Mouse (Mus musculus) layer of hippocampus, adult 11-12 months (tissue): Measurements from ENCODE around the gene Kcns3.
A peak's percentile ranks its signal among the peaks of the same experiment; 100 is the strongest.

ENCODE experiments used
- DNase-seq: peaks from one replicate; pipeline ENCODE4 v3.0.0; 2022; ENCODE audit warnings: low spot score

The Kcns3 gene

DNA sequence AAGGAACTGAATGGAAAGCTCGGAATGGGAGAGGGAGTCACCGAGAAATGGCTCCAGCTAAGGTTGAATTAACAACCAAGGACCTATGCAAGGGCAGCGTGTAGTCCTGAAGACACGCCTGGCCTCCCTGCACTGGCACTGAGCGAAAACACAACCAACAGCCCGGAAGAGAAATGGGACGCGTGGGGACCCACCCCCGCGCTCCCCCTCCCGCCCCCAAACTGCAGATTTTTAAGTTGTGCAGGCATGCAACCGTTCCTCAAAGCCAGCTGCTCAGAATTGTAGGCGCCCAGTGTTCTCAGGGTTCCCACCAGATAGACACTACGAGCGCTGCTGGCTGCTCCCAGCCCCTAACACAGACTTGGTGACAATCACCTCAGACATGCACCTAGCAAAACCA, at the start of gene Kcns3:
TSS of gene Kcns3 (minus strand) at position 42 of the 400 bp plus-strand sequence.
- no peak for DNase-seq

DNA sequence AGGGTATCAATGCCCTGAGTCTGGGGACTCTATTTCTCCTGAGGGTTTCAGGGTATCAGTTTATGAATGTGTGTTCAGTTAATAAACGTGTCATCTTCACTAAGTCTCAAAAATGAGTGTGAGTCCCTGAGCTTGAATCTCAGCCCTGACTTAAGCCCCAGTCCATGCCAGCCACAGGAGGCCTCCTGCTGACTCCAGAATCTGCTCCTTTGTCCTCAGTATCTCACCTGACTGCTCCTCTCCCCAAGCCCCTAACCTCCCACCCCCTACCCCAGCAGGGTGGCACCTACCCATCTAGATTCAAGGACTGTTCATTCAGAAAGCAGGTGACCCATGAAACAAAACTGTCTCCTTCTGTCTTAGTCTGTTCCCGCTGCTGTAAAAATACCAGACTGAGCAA, 47.7 kb upstream of the Kcns3 start:
- no peak for DNase-seq

DNA sequence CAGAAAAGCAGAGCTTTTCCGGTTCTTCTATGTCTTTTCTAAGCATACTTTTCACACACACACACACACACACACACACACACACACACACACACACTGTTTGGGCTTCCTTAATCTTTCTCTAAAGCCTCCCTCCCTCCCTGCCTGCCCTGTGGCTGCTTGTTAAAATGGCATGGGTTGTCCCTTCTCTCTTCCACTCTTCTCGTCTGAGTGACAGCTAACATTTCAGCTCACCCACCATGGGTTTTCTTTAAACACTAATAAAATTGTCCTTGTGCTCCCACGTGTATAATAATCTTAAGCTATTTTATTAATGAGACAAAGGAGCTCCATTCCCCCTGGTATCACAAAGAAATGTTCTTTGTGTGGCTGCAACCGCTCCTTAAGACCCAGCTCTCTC, 47.2 kb upstream of the Kcns3 start:
- no peak for DNase-seq

DNA sequence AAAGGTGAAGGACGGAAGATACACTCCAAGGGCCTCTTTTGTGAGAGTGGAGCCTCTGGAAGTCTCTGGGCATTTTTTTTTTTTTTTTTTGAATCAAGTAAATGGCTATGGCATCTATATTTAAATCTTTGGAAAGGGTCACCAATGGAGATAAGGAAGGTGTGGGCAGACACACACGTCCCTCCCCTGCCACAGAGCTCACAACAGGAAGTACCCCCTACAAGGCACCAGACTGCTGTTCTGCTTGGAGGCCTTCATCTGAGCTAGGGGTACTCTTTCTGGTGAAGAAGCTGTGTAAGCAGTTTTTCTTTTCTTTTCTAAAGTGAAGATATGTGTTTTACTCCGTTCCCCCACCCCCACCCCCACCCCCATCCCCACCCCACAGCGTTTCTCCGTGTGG, 46.0 kb upstream of the Kcns3 start:
- DNase-seq, result no peak

DNA sequence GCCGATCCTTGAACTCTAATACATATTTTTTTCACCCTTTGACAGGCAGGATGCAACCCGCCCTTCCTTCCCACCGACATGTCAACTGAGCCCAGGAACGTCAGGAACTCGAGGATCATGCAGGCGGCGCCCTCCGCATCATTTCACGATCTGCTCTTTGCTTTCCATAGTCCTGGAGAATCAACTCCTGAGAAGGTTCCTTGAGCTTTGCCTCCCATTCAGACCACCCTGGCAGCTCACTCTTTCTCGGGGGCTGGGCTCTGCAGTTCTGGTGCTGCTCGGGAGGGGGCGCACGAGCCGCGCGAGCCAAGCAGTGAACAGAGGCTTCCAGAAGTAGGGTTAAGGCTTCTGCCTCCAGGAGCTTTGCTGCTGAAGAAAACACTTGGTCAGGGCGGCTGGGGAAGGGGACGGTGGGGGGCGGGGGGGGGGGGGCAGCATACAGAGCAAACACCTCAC, 45.3 kb upstream of the Kcns3 start:
- peak; percentile 79 for DNase-seq

DNA sequence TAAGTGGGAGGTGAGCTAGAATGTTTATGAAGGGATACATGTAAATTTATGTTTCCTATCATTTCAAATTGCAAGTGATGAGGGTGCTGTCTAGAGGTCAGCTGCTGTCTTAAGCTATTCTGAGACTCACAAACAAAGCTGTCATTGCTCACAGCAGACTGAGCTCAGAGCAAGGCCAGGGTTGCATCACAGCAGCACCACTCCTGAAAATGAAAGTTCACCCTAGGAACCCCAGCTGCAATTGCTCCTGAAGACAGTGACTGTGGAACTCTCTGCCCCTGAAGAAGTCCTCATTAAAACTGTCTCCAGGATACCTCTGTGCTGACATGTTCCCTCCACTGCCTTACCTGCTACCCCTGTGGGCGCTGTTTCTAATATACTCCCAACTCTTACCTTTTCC, 44.2 kb upstream of the Kcns3 start:
- DNase-seq, result no peak

DNA sequence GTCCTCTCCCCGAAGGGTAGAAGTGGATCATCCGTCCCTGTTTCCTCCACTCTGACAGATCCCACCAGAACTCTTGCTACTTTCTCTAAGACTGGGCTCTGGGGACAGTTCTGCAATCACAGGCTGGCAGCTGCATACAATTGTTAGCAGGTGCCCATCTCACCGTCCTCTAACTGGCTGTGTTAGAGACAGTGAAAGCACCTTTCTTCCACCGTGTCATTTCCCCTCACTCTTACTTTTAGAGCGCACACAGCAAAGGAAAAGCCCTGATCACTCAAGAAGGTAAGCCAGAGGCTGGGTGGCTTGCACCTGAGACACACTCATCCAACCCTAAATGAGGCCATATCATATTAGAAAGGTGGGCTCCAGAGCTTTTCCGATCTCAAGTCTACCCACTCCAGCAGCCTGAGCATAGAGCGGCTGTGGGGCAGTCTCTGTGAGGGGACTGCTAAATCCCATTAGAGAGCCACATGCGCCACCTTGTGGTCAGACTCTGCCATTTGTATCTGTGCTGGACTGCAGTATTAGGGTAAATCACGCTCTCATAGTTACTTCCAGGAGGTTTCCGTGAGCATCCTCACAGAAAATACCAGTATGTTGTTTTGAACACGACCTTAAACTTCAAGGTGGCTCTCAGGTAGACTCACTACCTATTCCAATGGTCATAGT, 27.8 kb upstream of the Kcns3 start:
- peak; percentile 94 for DNase-seq

DNA sequence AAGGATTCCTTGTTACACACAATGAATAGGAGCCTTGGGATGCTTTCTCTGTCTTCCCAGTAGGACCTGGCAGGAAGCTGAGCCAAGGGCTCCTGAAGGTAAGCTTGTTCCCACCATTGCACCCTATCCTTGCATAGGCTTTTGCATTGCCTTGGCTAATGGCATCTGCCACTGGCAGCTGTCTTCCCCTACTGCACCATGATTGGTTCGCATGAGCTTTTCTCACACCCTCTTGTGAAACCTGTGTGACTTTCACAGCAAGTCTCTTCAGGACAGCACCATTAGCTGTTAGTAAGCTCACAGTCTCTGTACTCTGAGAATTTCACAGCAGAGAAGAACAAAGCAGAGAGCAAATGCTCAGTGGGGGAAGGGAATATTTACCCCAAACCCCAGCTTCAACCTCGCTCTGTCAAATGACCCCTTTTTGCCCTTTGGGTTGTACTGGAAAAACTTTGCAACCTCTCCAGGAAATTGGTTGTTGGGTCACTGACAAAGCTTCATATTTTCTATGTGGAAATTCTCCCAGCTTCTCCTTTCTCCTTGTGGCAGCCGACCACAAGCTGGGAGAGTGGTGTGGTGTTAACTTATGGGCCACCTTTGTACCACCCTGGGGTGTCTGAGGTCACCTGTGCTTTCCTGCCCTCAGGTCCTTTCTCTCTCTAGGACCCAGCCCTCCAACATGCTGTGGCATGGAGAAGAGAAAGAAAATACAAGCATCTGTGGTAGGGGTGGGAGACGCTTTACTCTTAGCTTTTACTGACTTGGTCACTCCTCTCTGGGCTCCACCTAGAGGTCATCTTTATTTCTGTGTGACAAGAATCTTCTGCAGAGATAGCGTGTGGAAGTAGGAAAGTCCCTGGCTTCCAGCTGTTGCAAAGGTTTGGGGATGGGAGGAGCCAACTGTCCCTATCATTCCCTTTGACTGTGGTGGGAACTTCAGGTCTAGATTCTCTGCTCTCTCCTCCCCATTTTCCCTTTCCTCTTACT, 26.8 kb upstream of the Kcns3 start:
- DNase-seq, result no peak

DNA sequence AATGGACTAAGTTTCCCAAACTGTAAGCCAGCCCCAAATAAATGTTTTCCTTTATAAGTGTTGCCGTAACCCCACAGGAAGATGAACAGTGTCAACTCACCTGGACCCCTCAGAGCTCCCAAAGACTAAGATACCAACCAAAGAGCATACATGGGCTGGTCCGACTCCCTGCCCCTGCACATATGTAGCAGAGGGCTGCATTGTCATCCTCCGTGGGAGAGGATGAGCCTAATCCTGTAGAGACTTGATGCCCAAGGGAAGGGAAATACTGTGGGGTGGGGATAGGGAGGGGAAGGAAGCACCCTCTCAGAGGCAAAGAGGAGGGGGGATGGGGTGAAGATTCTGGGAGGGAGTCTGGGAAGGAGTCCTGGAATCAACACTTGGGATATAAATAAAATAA, 7.8 kb upstream of the Kcns3 start:
- DNase-seq, result no peak

DNA sequence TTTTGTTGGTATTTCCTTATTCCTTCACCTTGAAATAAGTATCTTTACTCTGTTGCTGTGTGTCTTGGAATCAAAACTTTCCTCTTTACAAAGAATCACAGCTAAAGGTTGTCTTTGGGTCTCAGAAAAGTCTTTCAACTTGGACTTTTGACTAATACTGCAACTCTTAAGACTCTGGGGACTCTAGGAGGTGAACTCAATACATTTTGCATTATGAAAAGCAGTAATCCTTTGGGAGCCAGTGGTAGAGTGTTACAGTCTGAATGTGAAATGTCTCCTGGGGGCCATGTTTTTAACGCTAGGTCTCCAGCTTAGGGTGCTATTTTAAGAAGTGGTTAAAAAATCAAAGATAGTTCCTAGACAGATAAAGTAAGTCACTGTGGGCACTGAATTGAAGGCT, 4.3 kb upstream of the Kcns3 start:
- DNase-seq, result no peak

DNA sequence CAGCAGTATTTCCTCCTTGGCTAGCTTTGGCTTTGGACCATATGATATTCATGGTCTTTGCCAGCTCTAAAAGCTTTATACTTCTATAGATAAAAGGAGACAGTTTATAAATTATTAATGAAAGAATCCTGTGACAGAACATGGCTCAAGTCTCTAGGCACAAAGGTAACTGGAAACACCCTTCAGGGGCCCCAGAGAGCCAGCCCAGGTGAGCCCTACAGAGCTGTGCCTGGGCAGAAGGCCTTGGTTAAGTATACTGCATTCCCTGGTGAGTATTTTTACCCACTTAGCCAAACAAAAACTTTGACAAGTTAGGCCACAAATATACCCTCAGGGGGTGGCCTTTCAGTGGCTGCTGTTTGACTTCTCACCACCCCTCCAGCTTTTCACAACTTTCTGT, 2.7 kb upstream of the Kcns3 start:
- DNase-seq, result no peak

DNA sequence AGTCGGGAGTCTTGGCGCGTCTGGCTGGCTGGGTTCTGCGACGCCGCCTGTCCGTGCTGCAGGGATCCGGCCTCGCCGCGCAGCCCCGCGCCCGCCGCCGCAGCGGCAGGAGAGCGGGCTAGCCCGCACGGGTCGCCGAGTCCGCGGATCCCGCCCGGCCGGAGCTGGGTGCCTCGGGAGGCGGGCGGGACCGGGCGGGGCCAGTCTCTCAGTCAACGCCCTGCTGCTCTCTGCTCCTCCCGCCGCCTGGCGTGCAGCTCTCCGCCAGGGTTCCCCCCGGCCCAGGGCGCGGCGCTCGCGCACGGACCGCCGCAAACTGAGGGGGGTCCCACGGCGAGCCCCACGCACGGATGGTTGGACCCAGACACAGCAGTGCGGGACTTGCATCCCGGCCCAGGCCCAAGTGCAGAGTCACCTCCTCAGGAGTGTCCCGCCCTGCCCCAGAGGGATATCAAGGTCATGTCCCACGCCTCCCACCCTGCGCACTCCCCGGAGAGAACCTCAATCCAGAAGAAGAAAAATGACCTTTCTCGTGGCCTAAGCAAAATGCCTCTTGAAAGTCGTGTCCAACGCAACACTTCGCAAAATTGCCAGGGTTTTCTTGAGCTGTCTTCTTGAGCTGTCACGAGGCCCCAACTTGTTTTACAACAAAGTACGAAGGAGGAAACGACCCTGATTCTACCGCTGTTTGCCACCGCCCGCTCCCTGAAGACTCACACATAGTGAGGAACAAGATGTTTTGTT, 492 bp downstream of the Kcns3 start:
- DNase-seq, result peak; percentile 19

DNA sequence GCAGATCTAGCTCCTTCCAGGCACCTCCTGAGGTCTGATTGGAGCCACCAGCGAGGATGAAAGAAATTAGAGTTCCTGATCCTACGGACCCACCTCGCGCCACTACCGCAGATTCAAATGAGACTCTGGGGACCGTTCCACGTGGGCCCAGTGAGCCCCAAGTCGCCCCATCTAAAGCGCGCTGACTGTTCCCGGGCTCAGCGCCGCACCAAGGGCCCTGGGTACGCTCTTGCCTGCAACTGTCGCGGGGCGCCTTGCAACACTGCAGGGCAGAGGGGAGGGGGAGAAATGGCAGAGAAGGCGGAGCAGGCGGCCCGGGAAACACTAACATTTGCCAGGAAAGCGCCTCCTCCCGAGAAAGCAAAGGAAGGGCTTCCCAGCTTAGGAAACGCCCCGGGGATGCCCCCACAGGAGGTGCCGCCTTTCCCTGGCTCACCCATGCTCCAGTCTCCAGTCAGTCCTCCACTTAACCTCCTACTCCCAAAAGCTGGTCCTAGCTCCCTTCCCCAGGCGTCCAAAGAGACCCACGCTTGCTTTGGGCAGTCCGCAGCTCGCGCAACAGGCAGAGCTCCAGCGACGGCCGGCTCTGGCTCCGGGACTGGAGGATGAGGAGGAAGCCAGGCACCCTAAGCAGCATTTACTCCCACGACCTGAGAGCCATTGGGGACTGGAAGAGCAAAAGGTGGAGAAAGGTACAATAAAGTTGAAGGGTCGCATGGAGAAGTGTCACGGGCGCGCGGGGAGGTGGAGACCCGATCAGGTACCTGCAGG, 1.2 kb downstream of the Kcns3 start:
- peak; percentile 44 for DNase-seq

DNA sequence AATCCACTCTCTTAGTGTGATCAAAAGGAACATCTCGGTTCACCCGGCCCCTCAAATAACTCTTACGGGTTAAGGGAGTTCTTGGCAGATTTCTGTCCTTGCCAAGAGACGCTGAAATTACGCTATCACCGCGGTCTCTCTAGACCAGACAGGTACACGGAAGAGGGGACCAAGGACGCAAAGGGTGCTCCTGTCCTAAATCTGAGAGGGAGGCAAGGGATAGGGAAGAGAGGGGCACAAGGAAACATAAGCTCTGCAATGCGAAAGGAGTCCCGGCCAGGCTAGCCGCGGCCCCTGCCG, 1.8 kb downstream of the Kcns3 start:
- peak; percentile 12 for DNase-seq

DNA sequence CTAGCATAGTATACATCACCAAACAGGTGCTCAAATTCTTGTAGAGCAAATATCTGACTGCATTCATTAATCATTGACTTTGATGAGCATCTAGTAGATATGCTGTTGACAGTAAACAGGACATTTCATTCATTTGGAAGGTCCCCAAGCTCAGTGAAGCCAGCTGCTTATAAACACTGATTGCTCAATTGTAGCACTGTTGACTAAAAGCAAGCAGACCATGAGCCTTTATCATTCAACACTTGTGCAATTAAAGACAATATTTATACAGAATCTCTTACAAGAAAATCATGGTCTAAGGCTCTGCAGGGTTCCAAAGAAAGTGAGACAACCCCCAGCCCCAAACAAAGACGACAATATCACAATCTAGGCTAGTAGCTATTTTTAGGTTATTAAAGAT, 6.0 kb downstream of the Kcns3 start:
- no peak for DNase-seq

DNA sequence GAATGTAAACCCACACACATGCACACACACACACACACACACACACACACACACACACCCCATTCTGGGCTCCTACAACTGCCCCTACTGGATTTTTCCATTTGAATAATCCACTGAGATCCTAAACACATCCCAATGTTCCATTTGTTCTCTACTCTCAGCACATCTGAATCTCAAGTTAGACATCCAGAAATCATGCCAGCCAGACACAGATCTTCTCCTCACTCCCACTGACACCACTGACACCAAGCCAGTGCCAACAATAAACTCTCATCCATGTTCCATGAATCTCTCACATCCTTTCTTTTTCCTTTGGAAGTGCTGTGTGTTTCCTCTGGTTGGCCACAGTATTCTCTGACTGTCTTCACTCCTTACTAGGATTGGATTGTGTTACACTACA, 18.4 kb downstream of the Kcns3 start:
- DNase-seq, result no peak

DNA sequence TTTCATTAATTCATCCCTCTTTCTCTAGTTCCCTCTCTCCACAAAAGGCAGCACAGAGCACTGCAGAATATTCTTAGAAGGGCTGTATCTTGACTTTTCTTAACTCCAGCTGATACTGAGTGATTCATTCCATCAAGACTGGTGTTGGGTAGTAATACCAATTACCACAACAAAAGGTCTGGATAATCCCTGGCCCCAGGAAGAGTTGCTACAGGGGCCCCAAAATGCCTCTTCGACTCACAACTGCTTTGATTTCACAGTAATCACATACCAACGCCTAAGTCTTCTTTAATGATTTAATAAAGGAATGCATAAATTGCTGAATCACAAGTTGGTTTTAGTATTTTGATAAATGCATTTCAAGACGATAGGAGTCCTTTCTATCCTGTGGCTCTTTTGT, 21.7 kb downstream of the Kcns3 start:
- DNase-seq, result no peak

DNA sequence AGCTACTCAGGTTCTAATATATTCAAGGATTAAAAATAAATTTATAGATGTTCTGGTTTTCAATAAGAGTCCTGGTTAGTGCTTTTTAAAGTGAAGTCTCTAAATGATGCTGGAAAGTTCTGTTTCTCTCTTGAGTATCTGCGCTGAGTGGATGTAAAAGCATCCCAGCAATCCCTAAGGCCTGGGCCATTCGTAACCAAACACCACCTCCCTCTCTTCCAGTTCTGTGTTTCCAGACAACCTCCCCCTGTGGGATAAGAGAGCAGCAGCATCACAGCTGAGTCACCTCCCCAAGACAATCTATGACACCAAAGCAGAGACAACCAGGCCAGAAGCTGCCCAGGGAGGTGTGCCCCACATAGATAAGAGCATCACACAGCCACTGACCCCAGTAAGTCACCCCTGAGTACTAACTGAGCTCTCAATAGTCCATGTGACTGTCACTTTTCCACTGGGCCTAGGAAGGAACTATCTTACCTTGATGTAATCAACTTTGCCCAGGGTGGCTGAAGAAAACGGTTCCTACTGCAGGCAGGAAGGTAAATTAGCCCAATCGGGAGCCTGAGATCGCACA, 24.6 kb downstream of the Kcns3 start:
- no peak for DNase-seq

DNA sequence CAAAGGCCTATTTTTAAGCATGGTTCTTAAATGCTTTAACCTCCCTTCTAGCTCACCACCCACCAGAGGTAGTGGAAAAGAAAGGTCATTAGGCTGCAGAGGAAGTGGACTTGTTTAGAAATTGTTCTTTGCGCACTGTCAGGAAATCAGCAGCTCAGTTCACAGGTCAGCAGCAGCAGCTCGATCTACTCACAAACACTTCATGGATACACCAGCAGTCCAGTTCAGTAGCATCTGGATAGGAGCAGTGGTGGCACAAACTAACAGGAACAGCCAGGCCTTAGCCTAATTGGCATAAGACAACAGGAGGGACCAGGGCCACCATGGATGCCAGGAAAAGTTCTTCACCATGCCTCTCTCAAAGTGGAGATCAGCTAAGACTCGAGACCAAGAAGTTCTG, 49.3 kb downstream of the Kcns3 start:
- DNase-seq, result no peak

DNA sequence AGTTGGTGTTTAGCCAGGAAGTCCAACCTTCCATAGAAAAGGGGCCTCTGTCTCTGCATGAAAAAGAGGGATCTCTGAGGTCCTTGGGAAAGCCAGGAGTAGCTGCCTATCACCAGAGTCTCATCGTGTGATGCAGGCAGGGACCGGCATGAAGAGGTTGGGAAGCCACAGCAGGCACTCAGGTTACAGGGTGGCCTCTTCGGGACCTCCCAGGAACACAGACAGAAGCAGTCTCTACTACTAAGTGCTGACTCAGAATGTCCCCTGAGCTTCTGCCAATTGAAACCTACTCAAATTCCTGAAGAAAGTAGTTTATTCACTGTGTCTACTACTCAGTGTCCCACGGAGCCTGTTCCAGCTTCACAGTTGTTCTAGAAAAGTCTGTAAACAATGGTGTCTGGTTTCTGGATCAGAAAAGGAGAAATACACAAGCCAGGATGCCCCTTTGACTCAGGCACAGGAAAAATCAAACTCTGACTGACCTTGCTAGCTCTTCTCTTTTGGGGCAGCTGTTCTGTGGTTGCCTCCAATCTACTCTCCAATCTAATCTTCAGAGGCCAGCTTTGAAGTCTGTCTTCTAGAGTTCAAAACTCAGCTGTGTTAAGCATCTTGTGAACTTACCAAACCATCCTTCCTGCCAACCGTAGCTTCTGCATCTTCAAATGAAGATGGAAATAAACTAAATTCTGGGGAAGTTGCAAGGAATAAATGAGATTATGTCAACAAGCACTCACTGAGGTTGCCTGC, 62.1 kb downstream of the Kcns3 start:
- DNase-seq, result no peak

DNA sequence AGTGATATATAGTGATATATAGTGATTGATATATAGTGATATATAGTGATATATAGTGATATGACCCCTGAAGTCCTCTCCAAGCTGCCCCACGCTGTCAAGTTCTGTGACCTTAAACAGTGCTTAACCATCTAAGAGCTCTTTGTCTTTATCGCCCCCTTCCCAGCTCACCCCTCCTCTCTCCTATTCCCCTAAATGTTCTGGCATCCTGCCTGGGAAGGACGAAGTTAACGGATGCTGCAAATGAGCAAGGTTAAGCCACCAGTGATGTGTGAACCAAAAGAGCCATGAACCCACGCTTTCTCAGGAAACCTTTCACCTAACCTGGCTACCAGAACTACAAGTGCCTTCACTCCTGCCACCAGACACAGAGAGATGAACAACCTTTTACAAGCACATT, 64.0 kb downstream of the Kcns3 start:
- DNase-seq, result no peak
